Mouse (Mus musculus) retina, adult 2 months (tissue): ENCODE results near the gene Spsb4.
A peak's percentile ranks its signal among the peaks of the same experiment; 100 is the strongest.
"Not testable (repeated sequence)": the region's sequence is repeated elsewhere in the genome, so short reads cannot be mapped to it uniquely, and the experiment has no call there.

ENCODE experiments used
- DNase-seq: peaks from one replicate; pipeline ENCODE4 v3.0.0-alpha.2; 2012; ENCODE audit warnings: low read depth, low spot score

The Spsb4 gene

DNA sequence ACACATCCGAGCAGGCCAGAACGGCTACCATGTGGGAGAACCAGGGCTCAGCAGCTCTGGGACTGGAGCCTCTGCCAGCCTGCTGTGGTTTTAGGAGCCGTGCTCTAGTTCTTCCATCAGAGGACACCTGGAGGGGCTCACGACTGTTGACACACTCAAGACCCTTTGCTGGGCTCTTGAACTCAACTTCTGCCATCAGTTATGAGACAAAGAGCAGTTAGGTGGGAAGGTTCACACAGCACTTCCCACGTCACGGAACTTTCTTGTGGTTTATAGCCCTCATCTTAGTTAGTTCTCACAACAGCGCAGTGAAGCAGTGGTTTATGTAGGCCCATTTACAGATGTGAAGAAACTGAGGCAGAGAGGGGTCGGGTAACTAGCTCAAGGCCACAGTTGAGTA is 65.2 kb downstream of the Spsb4 start:
- no peak for DNase-seq

DNA sequence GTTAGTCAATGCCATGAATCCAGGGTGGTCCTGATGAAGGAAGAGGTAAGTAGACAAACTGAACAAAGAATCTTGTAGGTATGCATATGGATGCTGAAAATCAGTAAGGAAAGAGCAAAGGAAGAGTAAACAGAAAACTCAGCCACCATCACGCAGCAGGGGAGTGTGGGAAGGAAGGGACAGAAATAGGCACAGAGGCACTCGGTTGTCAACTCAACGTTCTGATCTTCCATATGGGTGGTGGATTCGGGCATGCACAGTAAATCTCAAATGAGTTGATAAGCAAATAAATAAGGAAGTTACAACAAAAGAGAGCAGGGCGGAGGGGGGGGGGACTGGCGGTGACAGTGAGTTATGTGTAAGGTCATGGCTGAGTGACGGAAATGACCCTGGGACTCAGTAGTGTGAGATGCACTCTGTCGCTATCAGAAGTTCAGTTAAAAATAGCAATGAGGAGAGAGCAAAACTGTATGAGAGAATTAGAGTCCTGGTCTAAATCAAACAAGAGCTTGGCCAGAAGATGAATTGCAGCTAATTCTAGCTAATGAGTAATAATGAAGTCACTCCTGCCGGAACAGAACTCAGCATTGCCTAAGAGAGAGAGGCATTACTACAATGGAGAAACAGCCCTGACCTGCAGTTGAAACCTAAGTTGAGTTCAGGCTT is 66.2 kb downstream of the Spsb4 start:
- no peak for DNase-seq

DNA sequence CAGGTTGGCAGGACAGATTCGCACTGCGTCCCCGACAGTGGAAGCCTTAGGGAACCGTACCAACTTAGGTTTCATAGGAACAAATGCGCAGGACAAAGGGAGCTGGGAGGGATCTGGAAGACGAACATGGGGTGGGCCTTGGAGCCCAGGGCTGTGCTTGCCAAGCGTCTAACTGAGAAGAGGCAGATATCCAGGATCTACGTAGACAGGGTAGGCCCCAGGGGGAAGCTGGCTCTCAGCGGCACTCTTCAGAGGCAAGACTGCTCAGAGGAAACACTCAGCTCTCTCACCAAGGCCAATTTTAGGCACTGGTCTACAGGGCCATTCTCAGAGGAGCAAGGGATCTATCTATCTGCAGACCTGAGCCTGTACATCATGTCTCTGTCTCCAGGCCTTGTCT is 69.1 kb downstream of the Spsb4 start:
- DNase-seq, result no peak

DNA sequence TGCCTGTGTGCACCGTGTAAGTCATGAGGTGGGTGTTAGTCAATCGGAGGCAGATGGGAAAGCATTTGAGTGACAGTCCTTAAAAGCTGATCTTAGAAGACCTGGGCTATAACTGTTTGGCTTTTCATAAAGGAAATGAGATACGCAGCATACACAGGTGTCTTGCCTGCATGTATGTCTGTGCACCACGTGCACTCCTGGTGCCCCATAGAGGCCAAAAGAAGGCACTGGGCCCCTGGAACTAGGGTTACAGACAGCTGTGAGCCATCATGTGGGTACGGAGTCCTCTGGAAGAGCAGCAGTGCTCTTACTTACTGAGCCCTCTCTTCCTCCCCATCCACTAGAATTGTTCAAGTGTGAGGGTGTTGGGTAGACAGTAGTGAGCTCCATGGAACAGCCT is 70.1 kb downstream of the Spsb4 start:
- DNase-seq, result no peak

DNA sequence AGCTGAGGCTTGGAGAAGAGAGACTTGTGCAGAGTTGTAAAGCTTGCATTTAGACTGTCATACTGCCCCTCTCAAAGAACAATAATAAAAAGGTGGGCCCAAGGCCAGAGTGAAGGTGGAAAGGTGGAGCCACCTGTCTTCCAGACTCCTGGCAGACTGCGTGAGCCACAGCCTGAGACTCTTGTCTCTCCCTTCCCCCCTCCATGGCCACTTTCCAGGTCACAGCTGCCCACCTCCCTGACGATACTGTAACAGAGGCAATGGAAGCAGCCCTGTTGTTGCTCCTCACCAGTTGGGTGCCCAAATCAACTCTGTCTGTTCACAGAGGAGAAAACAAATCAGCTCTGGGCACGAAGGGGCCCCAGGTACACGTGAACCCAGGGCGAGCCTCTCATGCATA is 71.5 kb downstream of the Spsb4 start:
- DNase-seq, result no peak

DNA sequence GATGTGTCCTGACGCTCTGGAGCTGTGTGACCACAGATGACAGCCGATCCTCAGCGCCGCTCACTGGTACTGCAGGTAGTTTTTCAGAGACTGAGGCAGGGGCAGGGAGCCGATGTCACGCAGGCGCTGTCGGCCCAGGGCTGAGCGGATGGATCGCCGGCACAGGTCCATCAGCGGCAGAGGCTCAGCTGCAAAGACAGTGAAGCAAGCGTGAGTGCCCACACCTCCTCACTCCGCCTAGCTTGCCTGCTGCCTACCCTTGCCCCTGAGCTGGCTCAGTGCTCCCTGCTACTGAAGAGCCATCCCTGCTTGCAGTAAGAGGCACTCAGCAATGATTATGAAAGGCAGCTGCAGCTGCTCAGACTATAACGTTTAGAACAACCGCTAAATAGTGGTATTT is 74.1 kb downstream of the Spsb4 start:
- no peak for DNase-seq

DNA sequence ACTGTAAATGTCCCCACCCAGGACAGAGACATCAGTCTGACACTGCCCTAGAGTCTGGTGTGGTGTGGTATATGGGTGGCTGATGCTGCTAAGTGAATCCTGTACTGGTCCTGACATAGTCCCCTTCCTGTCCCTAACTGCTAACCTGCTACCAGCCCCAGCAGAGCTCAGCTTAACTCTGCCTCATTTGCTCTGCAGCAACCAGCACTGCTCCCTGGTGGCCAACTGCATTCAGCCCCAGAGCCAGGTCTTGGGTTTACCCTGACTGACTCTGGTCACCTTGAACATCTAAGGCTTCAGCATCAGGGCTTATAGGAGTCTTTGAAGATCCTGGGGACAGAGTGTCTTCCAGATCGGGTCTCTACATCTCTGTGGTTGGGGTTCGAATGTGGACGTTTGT is 75.7 kb downstream of the Spsb4 start:
- DNase-seq, result no peak

DNA sequence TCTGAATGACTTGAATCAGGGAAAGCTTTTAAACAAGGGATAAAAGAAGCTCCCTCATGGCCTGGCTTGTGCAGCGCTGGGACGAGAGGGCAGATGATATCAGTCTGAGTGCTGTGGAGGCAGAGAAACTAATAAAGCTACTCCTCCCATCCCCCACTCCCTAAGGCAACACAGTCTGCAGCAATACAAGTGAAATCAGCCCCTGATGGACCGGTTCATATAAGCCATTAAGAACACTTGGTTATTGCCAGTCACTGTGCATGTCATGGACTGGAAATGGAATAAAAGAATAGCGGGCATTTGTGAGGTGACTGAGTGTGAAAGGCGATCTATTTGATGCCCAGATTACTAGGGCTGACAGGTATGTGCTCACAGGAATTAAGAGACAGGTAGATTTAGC is 79.8 kb downstream of the Spsb4 start:
- no peak for DNase-seq

DNA sequence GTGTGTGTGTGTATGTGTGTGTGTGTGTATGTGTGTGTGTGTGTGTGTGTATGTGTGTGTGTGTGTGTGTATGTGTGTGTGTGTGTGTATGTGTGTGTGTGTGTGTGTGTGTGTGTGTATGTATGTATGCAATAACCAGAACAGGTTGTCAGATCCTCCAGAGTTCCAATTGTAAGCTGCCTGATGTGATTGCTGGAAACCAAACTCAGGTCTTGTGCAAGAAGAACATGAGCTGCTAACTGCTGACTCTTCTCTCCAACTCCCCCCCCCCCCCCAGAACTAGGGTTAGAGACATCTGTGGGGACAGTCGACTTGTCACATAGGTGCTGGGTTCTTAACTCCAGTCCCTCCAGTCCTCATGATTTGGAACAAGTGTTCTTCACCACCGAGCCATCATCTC is 82.2 kb downstream of the Spsb4 start:
- not testable (repeated sequence) for DNase-seq

DNA sequence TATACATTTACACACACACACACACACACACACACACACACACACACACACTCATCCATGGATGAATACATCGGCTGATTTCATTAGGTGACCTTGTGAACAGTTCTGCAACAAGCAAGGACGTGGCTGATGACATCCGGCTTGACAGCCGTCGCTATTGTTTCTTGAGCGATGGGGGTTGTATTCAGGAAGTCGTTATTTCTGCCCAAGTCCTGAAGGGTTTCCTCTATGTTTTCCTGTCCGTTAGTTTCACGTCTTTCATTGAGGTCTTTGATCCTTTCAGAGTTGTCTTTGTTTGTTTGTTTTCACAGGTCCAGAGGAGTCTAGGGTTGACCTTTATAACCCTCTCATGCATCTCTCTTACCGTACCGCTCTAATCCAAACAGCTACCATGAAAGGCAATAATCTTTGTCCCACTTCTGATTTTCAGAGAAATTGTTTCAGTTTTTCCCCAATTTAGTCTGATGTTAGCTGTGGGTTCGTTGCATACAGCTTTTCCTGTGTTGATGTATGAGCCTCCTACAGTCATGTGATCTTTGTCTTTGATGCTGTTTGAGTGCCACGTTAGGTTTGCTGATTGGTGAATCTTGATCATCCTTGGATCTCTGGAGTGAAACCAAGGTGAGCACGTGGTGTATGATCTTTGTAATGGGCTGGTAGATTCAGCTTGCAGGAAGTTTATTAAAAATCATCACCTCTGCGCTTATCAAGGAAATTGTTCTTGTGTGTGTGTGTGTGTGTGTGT is 82.9 kb downstream of the Spsb4 start:
- DNase-seq, result no peak

DNA sequence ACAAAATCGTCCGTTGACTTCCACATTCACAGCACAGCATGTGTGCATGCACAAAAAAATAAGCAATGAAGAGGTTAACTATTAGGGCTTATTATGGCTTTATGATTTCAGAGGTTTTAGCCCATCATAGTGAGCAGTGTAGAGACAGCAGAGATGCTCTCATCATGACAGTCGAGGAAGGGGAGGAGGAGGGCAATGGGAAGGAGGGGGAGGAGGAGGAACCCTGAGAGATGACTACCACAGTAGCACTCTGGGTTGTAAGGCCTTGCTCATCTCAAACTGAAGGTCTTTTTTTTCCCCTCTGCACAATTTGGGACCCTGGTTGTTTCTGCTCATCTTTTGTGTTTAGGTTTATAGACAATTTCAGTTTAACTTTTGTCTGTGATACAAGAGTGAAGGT is 83.8 kb downstream of the Spsb4 start:
- DNase-seq, result no peak

DNA sequence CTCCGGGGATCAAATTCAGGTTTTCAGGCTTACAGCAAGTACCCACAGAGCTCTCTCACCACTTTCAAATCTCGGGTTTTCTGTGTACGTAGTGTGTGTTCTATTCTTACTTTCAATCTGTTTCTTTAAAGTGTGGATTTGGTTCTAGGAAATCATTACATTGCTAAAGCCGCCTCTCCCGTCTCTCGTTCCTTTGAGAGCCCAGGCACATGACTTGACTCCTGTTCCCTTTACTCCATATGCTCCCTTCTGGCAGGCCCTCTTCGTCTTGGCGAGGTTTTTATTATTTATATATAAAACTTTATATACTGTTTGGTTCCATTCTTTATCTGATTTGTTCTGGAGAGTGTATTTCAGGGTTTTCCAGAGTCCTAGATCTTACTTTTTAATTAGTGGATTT is 85.9 kb downstream of the Spsb4 start:
- no peak for DNase-seq

DNA sequence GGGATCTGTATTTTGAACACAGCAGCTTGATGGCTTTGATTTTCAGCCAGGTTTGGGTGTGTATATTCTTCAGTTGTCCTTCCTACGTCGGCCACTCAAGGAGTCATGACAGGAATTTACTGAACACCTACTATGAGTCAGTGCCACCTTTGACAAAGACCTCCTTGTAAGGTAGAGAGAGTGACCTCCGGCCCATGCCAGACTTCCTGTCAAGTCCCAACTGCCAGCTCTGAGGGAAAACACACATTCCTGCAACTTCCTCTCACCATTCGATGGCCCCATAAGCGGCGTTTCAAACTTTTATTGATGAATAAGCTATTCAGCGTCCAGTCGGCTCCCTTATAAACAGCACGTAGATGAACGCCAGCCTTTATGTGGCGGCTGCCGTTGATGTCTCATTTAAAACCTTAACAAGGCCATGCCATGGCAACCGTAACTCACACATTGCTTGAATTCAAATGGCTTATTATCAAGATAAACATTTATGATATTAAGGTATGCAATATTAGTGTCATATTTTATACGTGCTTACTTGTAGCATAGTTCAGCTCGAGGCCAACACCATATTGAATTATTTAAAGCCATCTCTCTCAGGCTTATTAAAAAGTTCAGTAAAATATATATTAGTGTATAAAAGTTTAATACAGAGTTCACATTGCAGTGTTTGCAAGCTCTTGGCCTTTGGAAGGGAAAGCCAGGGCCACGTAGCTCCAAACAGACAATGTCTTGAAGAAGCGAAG is 94.9 kb downstream of the Spsb4 start:
- no peak for DNase-seq

DNA sequence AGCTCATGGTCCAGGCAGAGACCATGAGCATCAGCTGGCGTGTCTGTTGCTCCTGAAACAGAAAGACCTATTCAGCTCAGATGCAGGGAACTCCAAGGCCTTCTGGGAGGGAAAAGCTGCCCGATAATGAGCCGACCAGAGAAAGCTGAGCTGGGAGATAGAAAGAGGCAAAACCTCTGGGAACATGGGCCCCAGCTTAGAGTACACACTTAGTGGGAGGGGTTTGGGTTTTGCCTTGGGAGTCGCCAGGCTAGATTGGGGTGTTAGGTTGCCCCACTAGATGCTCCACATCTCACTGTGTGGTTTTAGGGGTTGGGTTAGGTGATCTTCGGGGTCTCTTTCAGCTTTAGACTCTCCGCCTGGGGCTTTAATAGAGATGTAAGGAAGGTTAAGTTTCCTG is 95.5 kb downstream of the Spsb4 start:
- DNase-seq, result no peak

DNA sequence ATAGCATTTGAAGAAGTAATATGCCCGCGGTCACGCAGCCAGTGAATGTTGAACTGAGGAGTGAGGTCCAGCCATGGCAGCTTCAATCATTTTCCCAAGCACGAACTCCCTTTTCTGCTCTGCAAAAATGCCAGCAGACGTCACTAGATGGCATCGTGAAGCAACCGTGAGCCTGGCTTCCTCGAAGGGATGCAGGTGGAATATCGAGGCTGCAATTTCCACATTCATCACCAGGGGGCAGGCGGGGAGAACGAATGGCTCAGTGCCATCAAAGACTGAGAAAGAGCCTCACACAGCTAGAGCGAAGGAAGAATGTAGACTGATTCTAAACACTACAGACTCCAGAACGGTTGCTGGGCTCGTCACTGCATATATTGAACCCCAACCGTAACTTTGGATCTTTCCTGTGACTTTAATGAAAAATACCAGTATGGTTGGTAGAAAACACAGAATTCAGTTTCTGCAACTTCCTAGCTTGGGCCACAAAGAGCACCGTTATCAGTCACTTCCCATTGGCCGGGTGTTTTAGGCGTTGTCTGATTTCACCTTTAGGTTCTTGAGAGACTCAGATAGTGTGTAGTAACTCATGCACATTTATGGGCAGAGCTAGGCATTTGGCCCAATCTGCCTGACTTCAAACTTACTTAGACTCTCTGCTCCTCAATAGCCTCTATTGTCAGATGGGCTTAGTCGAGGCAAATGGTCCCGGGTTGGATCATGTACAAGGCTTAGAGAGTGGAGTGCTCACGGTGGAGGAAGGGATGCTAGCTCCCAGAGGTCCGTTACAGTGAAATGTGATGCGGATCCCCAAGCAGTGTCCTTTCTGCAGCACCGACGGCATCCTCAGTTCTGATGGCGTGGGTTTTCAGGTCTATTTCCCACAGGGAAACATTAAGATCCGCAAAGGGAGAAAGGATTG is 101.8 kb downstream of the Spsb4 start:
- peak; percentile 70 for DNase-seq

DNA sequence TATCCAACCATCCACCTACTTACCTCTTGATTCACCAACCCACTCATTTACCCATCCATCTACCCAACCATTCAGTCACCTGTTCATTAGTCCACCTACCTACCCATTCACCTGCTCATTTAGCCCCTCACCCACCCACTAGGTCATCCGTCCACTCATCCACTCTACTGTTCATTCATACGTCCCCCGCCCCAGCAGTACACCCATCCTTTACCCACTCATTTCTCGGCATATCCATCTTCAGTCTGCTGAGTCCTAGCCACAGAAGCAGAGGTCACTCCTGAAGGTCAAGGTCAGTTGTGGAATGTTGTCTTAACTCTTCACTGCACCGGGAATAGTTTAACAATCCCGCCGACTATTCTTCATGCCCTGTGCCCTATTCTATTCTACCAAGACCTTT is 102.6 kb downstream of the Spsb4 start:
- DNase-seq, result no peak

DNA sequence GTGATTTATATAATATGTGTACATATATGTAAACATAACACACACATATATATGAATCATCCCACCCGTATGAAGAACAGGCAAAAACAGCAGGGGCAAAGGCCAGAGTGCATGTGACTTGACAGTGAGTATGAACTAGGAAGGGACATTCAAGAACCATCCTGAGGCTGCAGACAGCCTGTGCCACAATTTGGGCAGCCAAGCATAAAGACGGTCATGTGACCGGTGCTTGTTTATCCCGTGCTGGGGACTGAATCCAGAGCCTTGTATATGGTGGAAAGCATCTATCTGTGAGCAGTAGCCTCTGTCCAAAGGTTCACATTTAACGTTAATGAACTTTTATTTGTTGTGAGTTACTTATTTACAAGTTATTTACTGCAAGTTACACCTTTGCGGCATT is 103.8 kb downstream of the Spsb4 start:
- no peak for DNase-seq

DNA sequence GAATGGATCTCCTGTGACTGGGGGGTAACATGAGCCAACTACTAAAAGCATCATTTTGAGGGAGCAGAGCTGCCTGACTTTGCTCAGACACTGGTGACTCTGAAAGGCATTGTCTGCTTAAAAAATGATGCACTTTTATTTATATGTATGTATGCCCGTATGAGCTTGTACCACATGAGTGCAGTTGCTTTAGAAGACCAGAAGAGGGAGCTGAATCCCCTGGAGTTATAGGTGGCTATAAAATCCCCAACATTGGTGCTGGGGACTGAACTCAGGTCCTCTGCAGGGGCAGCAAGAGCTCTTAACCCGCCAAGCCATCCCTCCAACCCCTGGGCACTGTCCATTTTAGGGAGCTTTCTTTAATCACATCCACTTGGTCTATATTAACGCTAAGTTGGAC is 104.6 kb downstream of the Spsb4 start:
- DNase-seq, result no peak

DNA sequence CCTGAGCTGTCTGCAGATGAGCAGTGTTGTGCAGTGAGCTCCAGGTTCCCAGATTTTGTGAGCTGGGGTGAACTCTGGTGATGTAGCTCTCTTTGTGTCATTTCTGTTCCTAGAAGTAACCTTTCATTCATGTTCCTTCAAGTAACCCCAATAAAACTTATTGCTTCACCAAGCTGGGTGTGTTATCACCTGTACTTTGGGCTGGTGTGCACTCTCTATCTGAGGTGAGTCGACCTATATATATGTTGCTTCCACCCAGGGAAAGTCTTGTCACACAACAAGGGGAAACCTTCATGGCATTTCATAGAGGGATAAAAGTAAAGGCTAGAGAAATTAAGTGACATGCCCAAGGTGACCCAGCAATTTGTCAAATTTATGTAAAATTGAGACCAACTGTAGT is 109.1 kb downstream of the Spsb4 start:
- no peak for DNase-seq

DNA sequence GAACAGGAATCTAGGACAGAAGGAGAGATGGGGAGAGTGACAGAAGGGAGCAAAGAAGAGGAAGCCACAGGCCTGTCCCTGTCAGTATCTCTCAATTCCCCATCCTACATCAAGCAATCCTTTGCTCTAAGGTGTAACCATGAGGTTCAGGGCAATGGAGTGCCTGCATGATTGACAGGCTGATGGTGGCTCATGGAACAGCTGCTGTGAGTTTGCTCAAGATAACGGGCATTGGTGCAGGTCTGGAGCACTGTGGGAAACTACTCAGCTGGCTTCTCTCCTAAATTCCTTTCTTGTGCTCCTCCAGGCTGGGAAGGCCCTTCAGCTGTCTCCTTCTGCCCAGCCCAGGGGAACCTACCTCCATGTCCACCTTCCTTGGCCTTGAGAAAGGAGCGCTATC is 109.9 kb downstream of the Spsb4 start:
- DNase-seq, result no peak

DNA sequence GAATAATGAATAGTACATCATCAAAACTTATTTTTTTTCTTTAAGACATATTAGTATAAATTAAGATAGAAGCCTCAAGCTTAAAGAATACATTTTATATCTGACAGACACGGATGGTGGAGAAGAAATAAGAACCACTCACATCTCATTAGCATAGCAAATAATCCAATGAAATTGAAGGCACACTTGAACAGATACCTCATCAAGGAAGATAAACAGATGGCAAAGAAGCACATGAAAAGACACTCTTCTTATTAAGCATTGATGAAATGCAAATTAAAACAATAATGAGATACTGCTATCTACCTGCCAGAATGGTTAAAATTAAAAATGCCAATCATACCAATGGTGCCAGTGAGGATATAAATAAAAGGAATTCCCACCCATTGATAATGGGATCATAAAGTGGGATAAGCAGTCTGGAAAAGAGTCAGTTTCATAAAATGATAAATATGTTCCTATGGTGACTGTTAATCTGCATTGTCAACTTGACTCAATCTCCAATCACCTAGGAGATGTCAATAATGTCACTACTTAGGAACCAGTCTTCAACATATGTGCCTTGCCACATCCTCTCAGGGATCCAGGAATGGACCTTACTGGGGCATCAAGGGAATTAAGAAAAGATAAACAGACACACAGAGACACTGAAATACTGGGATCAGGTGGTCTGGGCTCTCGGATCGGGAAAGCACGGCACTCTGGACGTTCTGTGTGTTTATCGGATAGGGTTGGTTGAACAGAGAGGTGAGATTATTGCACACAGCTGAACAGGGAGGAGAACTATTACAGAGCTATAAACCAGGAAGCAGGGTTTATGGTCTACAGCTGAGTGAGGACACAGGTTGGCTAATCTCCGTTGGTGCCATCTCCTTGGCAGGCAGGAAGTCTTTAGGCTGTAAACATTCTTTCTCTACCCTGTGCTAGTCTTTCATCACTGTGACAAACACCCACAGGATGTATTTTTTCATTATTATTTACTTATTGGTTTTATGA is 114.0 kb downstream of the Spsb4 start:
- no peak for DNase-seq
